Comparison of ENCODE assay signal across 8 mouse cellular contexts in genomic region chr13:100651439-100652186, GRCm38 (mm10). TPM values are rescaled to one million over a fixed set of nuclear protein-coding genes. Genes with fewer than 3 reads are reported as not detected.
DNase-seq lines count a peak whose midpoint lies in the region; ATAC-seq lines count a peak whose summit lies in the region.

TSS of gene Taf9 (plus strand) at chr13:100651579.

- peak within 1 kb of the TSS; percentile 97 for H3K27ac ChIP-seq in forebrain, embryonic 13.5 days
- H3K27ac ChIP-seq in midbrain, embryonic 16.5 days (ENCODE audit: low read length): peak within 1 kb of the TSS; percentile 99

- H3K4me2 ChIP-seq in forebrain, embryonic 13.5 days: peak within 1 kb of the TSS; percentile 86
- peak within 1 kb of the TSS; percentile 85 for H3K4me2 ChIP-seq in midbrain, embryonic 16.5 days (ENCODE audit: low read length)

- WGBS in forebrain, embryonic 13.5 days: under 1% methylated on average over 42 of the region's 63 CpGs
- under 1% methylated on average over 58 of the region's 63 CpGs for WGBS in midbrain, embryonic 16.5 days

- peak within 1 kb of the TSS; percentile 90 for H3K9ac ChIP-seq in forebrain, embryonic 13.5 days
- peak within 1 kb of the TSS; percentile 85 for H3K9ac ChIP-seq in midbrain, embryonic 16.5 days (ENCODE audit: low read depth, low read length)

- peak within 1 kb of the TSS; percentile 97 for H3K4me3 ChIP-seq in forebrain, embryonic 13.5 days
- H3K4me3 ChIP-seq in midbrain, embryonic 16.5 days (ENCODE audit: low read depth, low read length): peak within 1 kb of the TSS; percentile 96

- no peak for DNase-seq in layer of hippocampus, adult 8-10 months (ENCODE audit: low spot score in 2 of 2)
- no peak for DNase-seq in layer of hippocampus, adult 9-11 months
- DNase-seq in adrenal gland, postnatal 4 days (ENCODE audit: low spot score in 2 of 2): no peak
- DNase-seq in layer of hippocampus, postnatal 36 days: no peak
- DNase-seq in cerebellum, adult 11 months: no peak
- DNase-seq in cerebellum, postnatal 25 days: no peak

- peaks cover 20% of the 10 kb centered on the region for H3K36me3 ChIP-seq in forebrain, embryonic 13.5 days (ENCODE audit: poor library complexity, severe bottlenecking)
- H3K36me3 ChIP-seq in midbrain, embryonic 16.5 days (ENCODE audit: control insufficient read depth, insufficient read depth, low read length): 0 out of 2 replicates have a peak, but pooled peaks cover 6% of the 10 kb centered on the region

- peaks cover 14% of the 10 kb centered on the region for H3K4me1 ChIP-seq in forebrain, embryonic 13.5 days
- peaks cover 11% of the 10 kb centered on the region for H3K4me1 ChIP-seq in midbrain, embryonic 16.5 days (ENCODE audit: control insufficient read depth, insufficient read depth, low read length)

- H3K9me3 ChIP-seq in forebrain, embryonic 13.5 days (replicated peaks): no peaks in the 10 kb centered on the region
- H3K9me3 ChIP-seq in midbrain, embryonic 16.5 days (replicated peaks; ENCODE audit: control insufficient read depth, low read length, poor library complexity, severe bottlenecking): no peaks in the 10 kb centered on the region

- no peak for ATAC-seq in forebrain, embryonic 13.5 days
- ATAC-seq in midbrain, embryonic 16.5 days: no peak

- H3K27me3 ChIP-seq in forebrain, embryonic 13.5 days: no peaks in the 10 kb centered on the region
- no peaks in the 10 kb centered on the region for H3K27me3 ChIP-seq in midbrain, embryonic 16.5 days (ENCODE audit: control insufficient read depth, insufficient read depth, low read depth, low read length)

RNA-seq across cellular contexts. Expression of gene Taf9, which starts in this region (rescaled TPM):
- 10 to 100 TPM; 16.1 to 27.4 (median 22.3) TPM for total RNA-seq in layer of hippocampus, adult 8-10 months (2022)
- total RNA-seq in adrenal gland, postnatal 4 days (2021): 10 to 100 TPM; 10.1 to 15.0 TPM
- 19.2 and 24.7 TPM in 2 replicates for polyA plus RNA-seq in forebrain, embryonic 13.5 days (2015; fragmentation: Nextera tagmentation; extraction: Ambion mirVana)
- 10 to 100 TPM; 23.1 to 23.9 TPM for total RNA-seq in layer of hippocampus, postnatal 36 days (2021)
- polyA plus RNA-seq in midbrain, embryonic 16.5 days (2015; fragmentation: Nextera tagmentation; extraction: Ambion mirVana): 30.4 and 36.6 TPM in 2 replicates
